Mouse (Mus musculus): ENCODE measurements around the gene Josd2.

DNA sequence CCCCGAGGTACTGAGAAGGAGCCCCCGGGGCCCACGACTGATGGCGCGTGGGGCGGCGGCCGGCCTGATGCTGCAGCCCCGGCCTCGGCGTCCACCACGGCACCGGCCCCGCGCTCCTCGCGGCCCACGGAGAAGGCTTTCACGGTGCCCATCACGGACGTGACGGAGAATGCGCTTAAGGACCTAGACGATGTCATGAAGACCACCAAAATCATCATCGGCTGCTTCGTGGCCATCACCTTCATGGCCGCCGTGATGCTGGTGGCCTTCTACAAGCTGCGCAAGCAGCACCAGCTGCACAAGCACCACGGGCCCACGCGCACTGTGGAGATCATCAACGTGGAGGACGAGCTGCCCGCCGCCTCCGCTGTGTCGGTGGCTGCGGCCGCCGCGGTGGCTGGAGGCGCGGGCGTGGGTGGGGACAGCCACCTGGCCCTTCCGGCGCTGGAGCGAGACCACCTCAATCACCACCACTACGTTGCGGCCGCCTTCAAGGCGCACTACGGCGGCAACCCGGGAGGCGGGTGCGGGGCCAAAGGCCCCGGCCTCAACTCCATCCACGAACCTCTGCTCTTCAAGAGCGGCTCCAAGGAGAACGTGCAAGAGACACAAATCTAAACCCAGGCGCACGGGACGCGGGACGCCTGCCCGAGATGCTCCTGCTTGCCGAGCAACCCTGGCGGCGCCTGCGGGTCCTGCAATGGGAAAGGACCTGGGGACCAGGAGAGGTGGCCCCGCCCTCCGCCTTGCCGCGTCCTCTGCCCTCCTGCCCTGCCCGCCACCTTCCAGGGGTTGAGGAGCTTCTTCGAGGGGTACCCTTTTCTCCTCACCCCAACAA is 5.3 kb upstream of the Josd2 start:
- TF ChIP-seq CTCF (IDR thresholded peaks at IDR 0.05; ENCODE audit: low read depth, low read length): no peak
- TF ChIP-seq TAL1 (conservative IDR thresholded peaks at IDR 0.05; ENCODE audit: low read depth, low read length): no peak
- no peak for TF ChIP-seq GATA2 (IDR thresholded peaks at IDR 0.05; ENCODE audit: borderline replicate concordance, low read depth, low read length)

All from G1E (cell line).